Mouse (Mus musculus) regulatory T cell (primary cell): ENCODE data around the gene Clns1a.

Experiments
- in situ Hi-C: fragments of 300-600 bp; cut with MboI, MseI; formaldehyde crosslinking; loops from one replicate; pipeline ENCODE4 v1.15.1; 2025; ENCODE audit warnings: high pct_unique_total_duplicates

Clns1a gene

DNA sequence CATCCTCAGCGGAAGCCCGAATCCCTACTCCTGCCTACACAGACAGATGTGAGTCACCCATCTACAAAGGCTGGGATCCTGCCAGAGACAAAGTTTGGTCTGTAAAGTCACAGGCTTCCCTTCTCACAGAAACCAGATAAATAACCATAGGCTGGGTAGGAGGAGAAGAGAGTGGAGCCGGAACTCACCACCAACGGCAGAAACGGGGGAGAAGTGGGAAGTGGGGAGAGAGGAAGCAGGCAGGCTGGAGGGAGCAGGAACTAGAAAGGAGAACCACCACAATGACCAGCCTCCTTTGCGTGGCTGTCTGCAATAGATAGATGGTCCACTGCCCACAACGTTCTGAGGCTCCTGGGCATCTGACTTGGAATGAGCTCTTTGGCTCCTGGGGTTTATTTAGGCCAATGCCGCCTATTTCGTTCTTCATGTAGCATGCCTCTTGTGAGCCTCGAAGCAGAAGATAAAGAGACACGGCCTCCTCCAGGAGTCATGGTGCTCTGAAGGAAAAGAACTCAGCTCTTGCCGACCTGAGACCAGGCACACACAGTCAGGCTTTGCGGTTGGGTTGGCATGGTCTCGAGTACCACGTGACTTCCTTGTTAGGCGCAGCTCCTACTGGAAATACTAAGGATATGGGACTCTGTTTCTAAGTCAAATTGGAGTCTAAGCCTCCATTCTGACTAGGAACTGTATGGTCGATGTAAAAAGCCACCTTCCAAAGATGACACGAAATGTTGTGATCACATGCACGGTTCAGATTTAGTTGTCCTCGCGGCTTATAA lies 68.9 kb downstream of the Clns1a start:
- in situ Hi-C loops: no loop called here

GRCm38 (mm10) chr7:97765963-97766347 lies 69.5 kb downstream of the Clns1a start:
- in situ Hi-C loops: no loop called here

DNA sequence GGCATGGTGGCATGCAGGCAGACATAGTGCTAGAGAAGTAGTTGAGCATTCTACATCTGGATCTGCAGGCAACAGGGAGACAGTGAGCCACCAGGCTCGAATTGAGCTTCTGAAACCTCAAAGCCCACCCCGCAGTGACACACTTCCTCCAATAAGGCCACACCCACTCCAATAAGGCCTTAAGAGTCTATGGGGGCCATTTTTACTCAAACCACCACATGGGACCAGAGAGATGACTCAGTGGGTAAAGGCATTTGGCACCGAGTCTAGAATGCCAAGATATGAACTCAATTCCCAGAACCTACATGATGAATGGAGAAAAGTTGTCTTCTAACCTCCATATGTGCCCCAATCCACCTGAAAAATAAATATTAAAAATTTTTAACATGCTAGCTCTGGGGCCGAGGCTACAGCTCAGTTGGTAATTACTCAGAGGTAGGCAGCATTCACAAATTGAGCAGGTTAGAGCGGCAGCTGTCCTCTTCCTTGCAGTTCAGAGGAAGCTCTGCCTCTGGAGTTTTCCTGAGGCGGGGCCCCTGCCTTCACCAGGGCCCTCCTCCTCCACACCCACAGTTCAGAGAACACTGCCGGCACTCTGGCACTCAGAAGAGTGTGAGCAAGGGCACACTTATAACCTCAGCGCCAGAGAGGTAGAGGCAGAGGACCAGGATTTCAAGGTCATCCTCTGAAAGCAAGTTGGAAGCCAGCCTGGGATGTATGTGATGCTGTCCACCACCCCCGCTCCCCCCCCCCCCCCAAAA lies 70.2 kb downstream of the Clns1a start:
- in situ Hi-C loops: no loop called here

GRCm38 (mm10) chr7:97767841-97768240 lies 71.4 kb downstream of the Clns1a start:
- in situ Hi-C loops: no loop called here

- in situ Hi-C loops: no loop called here
These were observed 72.6 kb downstream of the Clns1a start for GRCm38 (mm10) chr7:97769020-97769419.
